Mouse (Mus musculus) MEL (cell line): Measurements from ENCODE around the gene Sorl1. TPM values are rescaled to one million over a fixed set of nuclear protein-coding genes. Genes with fewer than 3 reads are reported as not detected.

Source experiments
- DNase-seq: peaks from one replicate; pipeline ENCODE4 v3.0.0; 2011; ENCODE audit warnings: low read depth, low spot score
- H3K27ac ChIP-seq: 2 replicates; pipeline ENCODE4 v1.5.1; 2012; ENCODE audit warnings: low read depth, mild to moderate bottlenecking, control low read depth, low read length, moderate library complexity; ENCODE audit not compliant: control insufficient read depth
- H3K27me3 ChIP-seq, 2 experiments: fragments of 150-350 bp in 1 of 2; sonication (generic) in 1 of 2; 2 replicates each; pipeline ENCODE4 v1.6.1; 2012; ENCODE audit warnings: low read length in 2 of 2, mild to moderate bottlenecking in 2 of 2, improper control_type of control experiment in 1 of 2, moderate library complexity in 1 of 2; ENCODE audit not compliant: insufficient read depth in 2 of 2, control insufficient read depth in 1 of 2
- H3K36me3 ChIP-seq, 2 experiments: 2 replicates each; pipeline ENCODE4 v1.6.1; 2012 to 2014; ENCODE audit warnings: low read length in 2 of 2, improper control_type of control experiment in 1 of 2, inconsistent platforms in 1 of 2, mild to moderate bottlenecking in 1 of 2; ENCODE audit not compliant: insufficient read depth in 2 of 2, control insufficient read depth in 1 of 2
- H3K4me1 ChIP-seq, 2 experiments: fragments of 150-350 bp in 1 of 2; sonication (generic) in 1 of 2; 2 replicates each; pipeline ENCODE4 v1.6.1; 2012; ENCODE audit warnings: low read length in 2 of 2, improper control_type of control experiment in 1 of 2, mild to moderate bottlenecking in 1 of 2; ENCODE audit not compliant: insufficient read depth in 2 of 2, control insufficient read depth in 1 of 2
- H3K4me3 ChIP-seq, 2 experiments: fragments of 150-350 bp in 1 of 2; sonication (generic) in 1 of 2; 2 replicates each; pipeline ENCODE4 v1.5.1; 2012; ENCODE audit warnings: low read depth in 2 of 2, low read length in 2 of 2, mild to moderate bottlenecking in 2 of 2, moderate library complexity in 2 of 2, control low read depth in 1 of 2, improper control_type of control experiment in 1 of 2; ENCODE audit not compliant: control insufficient read depth in 1 of 2, insufficient read depth in 1 of 2
- H3K79me2 ChIP-seq: 2 replicates; pipeline ENCODE4 v1.6.1; 2012; ENCODE audit warnings: mild to moderate bottlenecking, low read length, moderate library complexity; ENCODE audit not compliant: control insufficient read depth, poor library complexity, insufficient read depth
- H3K9ac ChIP-seq: 2 replicates; pipeline ENCODE4 v1.6.1; 2012; ENCODE audit warnings: low read depth, mild to moderate bottlenecking, control low read depth, low read length, moderate library complexity; ENCODE audit not compliant: control insufficient read depth, poor library complexity, severe bottlenecking
- H3K9me3 ChIP-seq: fragments of 150-350 bp; sonication (generic); replicated peaks from 2 replicates; pipeline ENCODE4 v1.6.1; 2012; ENCODE audit warnings: mild to moderate bottlenecking, low read length, improper control_type of control experiment, moderate library complexity; ENCODE audit not compliant: insufficient read depth
- CHD1 ChIP-seq: IDR thresholded peaks from 2 replicates; pipeline ENCODE4 v1.6.1; 2012; ENCODE audit warnings: low read depth, mild to moderate bottlenecking, inconsistent platforms, low read length, improper control_type of control experiment
- CHD2 ChIP-seq: IDR thresholded peaks from 2 replicates; pipeline ENCODE4 v1.6.1; 2011; ENCODE audit warnings: low read length, improper control_type of control experiment
- CTCF ChIP-seq, 3 experiments: IDR thresholded peaks in 2 of 3; conservative IDR thresholded peaks in 1 of 3; 2 replicates each; pipeline ENCODE4 v1.5.1; 2011 to 2012; ENCODE audit warnings: low read length in 3 of 3, low read depth in 2 of 3, mild to moderate bottlenecking in 2 of 3, improper control_type of control experiment in 1 of 3, inconsistent platforms in 1 of 3, mixed read lengths in 1 of 3, moderate library complexity in 1 of 3; ENCODE audit not compliant: control insufficient read depth in 1 of 3, insufficient read depth in 1 of 3, poor library complexity in 1 of 3, severe bottlenecking in 1 of 3
- ELF1 ChIP-seq: IDR thresholded peaks from 2 replicates; pipeline ENCODE4 v1.6.1; 2014; ENCODE audit warnings: low read depth, mild to moderate bottlenecking, inconsistent platforms, low read length, improper control_type of control experiment, moderate library complexity
- ETS1 ChIP-seq: IDR thresholded peaks from 2 replicates; pipeline ENCODE4 v1.6.1; 2012; ENCODE audit warnings: low read depth, mild to moderate bottlenecking, inconsistent platforms, low read length, improper control_type of control experiment, moderate library complexity
- GATA1 ChIP-seq: IDR thresholded peaks from 2 replicates; pipeline ENCODE4 v1.6.1; 2011; ENCODE audit warnings: low read depth, low read length, improper control_type of control experiment
- HCFC1 ChIP-seq: IDR thresholded peaks from 2 replicates; pipeline ENCODE4 v1.6.1; 2012; ENCODE audit warnings: low read depth, mild to moderate bottlenecking, inconsistent platforms, low read length, improper control_type of control experiment, moderate library complexity
- MAFK ChIP-seq: IDR thresholded peaks from 2 replicates; pipeline ENCODE4 v1.6.1; 2011; ENCODE audit warnings: low read depth, mild to moderate bottlenecking, low read length, improper control_type of control experiment, borderline replicate concordance
- MAX ChIP-seq: IDR thresholded peaks from 2 replicates; pipeline ENCODE4 v1.6.1; 2011; ENCODE audit warnings: low read length, improper control_type of control experiment
- MEF2A ChIP-seq: IDR thresholded peaks from 2 replicates; pipeline ENCODE4 v1.6.1; 2014; ENCODE audit warnings: low read depth, mild to moderate bottlenecking, inconsistent platforms, low read length, improper control_type of control experiment; ENCODE audit not compliant: poor library complexity, insufficient replicate concordance, severe bottlenecking; ENCODE audit errors: extremely low read depth
- MXI1 ChIP-seq: IDR thresholded peaks from 2 replicates; pipeline ENCODE4 v1.6.1; 2011; ENCODE audit warnings: mild to moderate bottlenecking, low read depth, low read length, improper control_type of control experiment
- NRF1 ChIP-seq: IDR thresholded peaks from 2 replicates; pipeline ENCODE4 v1.6.1; 2014; ENCODE audit warnings: low read depth, mild to moderate bottlenecking, inconsistent platforms, low read length, improper control_type of control experiment, moderate library complexity; ENCODE audit not compliant: poor library complexity, insufficient read depth, severe bottlenecking
- POLR2A ChIP-seq, 2 experiments: IDR thresholded peaks; 2 replicates each; pipeline ENCODE4 v1.6.1; 2011 to 2012; ENCODE audit warnings: low read length in 2 of 2, mild to moderate bottlenecking in 2 of 2, control low read depth in 1 of 2, improper control_type of control experiment in 1 of 2, low read depth in 1 of 2, moderate library complexity in 1 of 2; ENCODE audit not compliant: control insufficient read depth in 1 of 2, insufficient read depth in 1 of 2, poor library complexity in 1 of 2
- POLR2AphosphoS2 ChIP-seq: IDR thresholded peaks from 2 replicates; pipeline ENCODE4 v1.6.1; 2011; ENCODE audit warnings: low read length, improper control_type of control experiment
- POLR2AphosphoS5 ChIP-seq: IDR thresholded peaks from 2 replicates; pipeline ENCODE4 v1.6.1; 2012; ENCODE audit warnings: low read depth, borderline replicate concordance, mild to moderate bottlenecking, inconsistent platforms, low read length, moderate library complexity, mixed read lengths
- RAD21 ChIP-seq: IDR thresholded peaks from 2 replicates; pipeline ENCODE4 v1.6.1; 2011; ENCODE audit warnings: mild to moderate bottlenecking, low read depth, low read length, improper control_type of control experiment
- SIN3A ChIP-seq: IDR thresholded peaks from 2 replicates; pipeline ENCODE4 v1.6.1; 2012; ENCODE audit warnings: low read length, improper control_type of control experiment, inconsistent platforms
- TAL1 ChIP-seq: IDR thresholded peaks from 2 replicates; pipeline ENCODE4 v1.6.1; 2012; ENCODE audit warnings: mild to moderate bottlenecking, inconsistent platforms, low read length, moderate library complexity, mixed read lengths
- TBP ChIP-seq: IDR thresholded peaks from 2 replicates; pipeline ENCODE4 v1.8.0; 2011; ENCODE audit warnings: low read depth, low read length, improper control_type of control experiment
- TCF12 ChIP-seq: IDR thresholded peaks from 2 replicates; pipeline ENCODE4 v1.6.1; 2014; ENCODE audit warnings: low read depth, mild to moderate bottlenecking, inconsistent platforms, low read length, improper control_type of control experiment, moderate library complexity
- USF2 ChIP-seq, 2 experiments: IDR thresholded peaks; 2 replicates each; pipeline ENCODE4 v1.6.1; 2011 to 2012; ENCODE audit warnings: improper control_type of control experiment in 2 of 2, low read length in 2 of 2, borderline replicate concordance in 1 of 2, inconsistent platforms in 1 of 2, low read depth in 1 of 2, mild to moderate bottlenecking in 1 of 2; ENCODE audit not compliant: insufficient read depth in 1 of 2
- ZC3H11A ChIP-seq: IDR thresholded peaks from 2 replicates; pipeline ENCODE4 v1.6.1; 2012; ENCODE audit warnings: low read depth, mild to moderate bottlenecking, inconsistent platforms, low read length, improper control_type of control experiment
- ZKSCAN1 ChIP-seq: IDR thresholded peaks from 2 replicates; pipeline ENCODE4 v1.6.1; 2012; ENCODE audit warnings: low read depth, mild to moderate bottlenecking, inconsistent platforms, low read length, improper control_type of control experiment, moderate library complexity
- ZMIZ1 ChIP-seq: IDR thresholded peaks from 2 replicates; pipeline ENCODE4 v1.6.1; 2012; ENCODE audit warnings: low read depth, mild to moderate bottlenecking, inconsistent platforms, low read length, improper control_type of control experiment, moderate library complexity
- ZNF384 ChIP-seq: IDR thresholded peaks from 2 replicates; pipeline ENCODE4 v1.6.1; 2012; ENCODE audit warnings: low read depth, mild to moderate bottlenecking, inconsistent platforms, low read length, improper control_type of control experiment
- polyA plus RNA-seq, 2 experiments: library from polyadenylated mRNA; stranded (reverse) in 1 of 2; unstranded in 1 of 2; fragments of >175 nt in 1 of 2; fragments of >200 nt in 1 of 2; gene quantifications; 2 replicates each; pipeline versions ENCODE4 v1.2.1 to v1.2.4; 2012; ENCODE audit warnings: low replicate concordance in 2 of 2, low read depth in 1 of 2; ENCODE audit not compliant: insufficient read length in 2 of 2, insufficient read depth in 1 of 2, missing spikeins in 1 of 2
- total RNA-seq: library from RNA; depleted of rRNA; stranded (reverse); fragments of 300-350 nt; gene quantifications from 2 replicates; pipeline ENCODE4 v1.2.3, GENCODE M21; 2012

Sorl1 gene
- total and polyA plus RNA-seq, 3 experiments = not detected

GRCm38 (mm10) chr9:42065756-42066155 is 58.3 kb downstream of the Sorl1 start:
- Histone ChIP-seq H3K27me3 (no peaks in the 10 kb centered on the region), H3K9ac (no peak overlapping the region), H3K27ac (no peak overlapping the region), H3K4me1 (no peaks in the 10 kb centered on the region), H3K36me3 (no peaks in the 10 kb centered on the region), H3K9me3 (no peaks in the 10 kb centered on the region), H3K79me2 (no peaks in the 10 kb centered on the region), H3K4me3 (no peak overlapping the region)
- DNase-seq = no peak
- TF ChIP-seq MXI1 = no peak
- TF ChIP-seq CHD2 = no peak
- no peak for TF ChIP-seq SIN3A
- TF ChIP-seq ETS1 = no peak
- no peak for TF ChIP-seq HCFC1
- no peak for TF ChIP-seq POLR2AphosphoS2
- no peak for TF ChIP-seq ZC3H11A
- TF ChIP-seq MAX = no peak
- TF ChIP-seq RAD21 = no peak

- Histone ChIP-seq H3K27me3 (no peaks in the 10 kb centered on the region), H3K36me3 (no peaks in the 10 kb centered on the region)
- no peak for TF ChIP-seq NRF1
- no peak for TF ChIP-seq POLR2AphosphoS5
- no peak for TF ChIP-seq MEF2A
- TF ChIP-seq CTCF (IDR thresholded peaks at IDR 0.05 in 2 of 3, conservative IDR thresholded peaks at IDR 0.05 in 1 of 3; ENCODE audit: control insufficient read depth in 1 of 3, insufficient read depth in 1 of 3, low read depth in 2 of 3, low read length in 3 of 3, poor library complexity in 1 of 3, severe bottlenecking in 1 of 3) = no peak
- no peak for TF ChIP-seq ZKSCAN1
- TF ChIP-seq TBP = no peak
- TF ChIP-seq ELF1 = no peak
- TF ChIP-seq GATA1 = no peak
- no peak for TF ChIP-seq CHD1
- no peak for TF ChIP-seq MAFK
- no peak for TF ChIP-seq TCF12
- no peak for TF ChIP-seq POLR2AphosphoS2
- TF ChIP-seq POLR2A (IDR thresholded peaks at IDR 0.05; ENCODE audit: control insufficient read depth in 1 of 2, insufficient read depth in 1 of 2, low read depth in 1 of 2, low read length in 2 of 2, poor library complexity in 1 of 2) = no peak
- no peak for TF ChIP-seq TAL1
- TF ChIP-seq USF2 (IDR thresholded peaks at IDR 0.05; ENCODE audit: borderline replicate concordance in 1 of 2, insufficient read depth in 1 of 2, low read depth in 1 of 2, low read length in 2 of 2) = no peak
- no peak for TF ChIP-seq ZNF384
- TF ChIP-seq MAX = no peak
- TF ChIP-seq RAD21 = no peak
- TF ChIP-seq ZMIZ1 = no peak
These were observed 60.7 kb downstream of the Sorl1 start for GRCm38 (mm10) chr9:42063391-42063790.

More at GRCm38 (mm10) chr9:42063391-42063790, 60.7 kb downstream of the Sorl1 start:
- no peak for DNase-seq
- no peaks in the 10 kb centered on the region for H3K9me3 ChIP-seq
- H3K79me2 ChIP-seq = no peaks in the 10 kb centered on the region
- H3K9ac ChIP-seq = no peak overlapping the region
- H3K27ac ChIP-seq = no peak overlapping the region
- H3K4me3 ChIP-seq = no peak overlapping the region
- H3K4me1 ChIP-seq = no peaks in the 10 kb centered on the region
